Mouse (Mus musculus) megakaryocyte-erythroid progenitor cell, adult 5-6 weeks (primary cell): ENCODE measurements around the gene Fyco1. TPM values are rescaled to one million over a fixed set of nuclear protein-coding genes. Genes with fewer than 3 reads are reported as not detected.

ENCODE experiments used
- ATAC-seq: replicated peaks from 2 replicates; pipeline ENCODE4 v1.8.0; 2016; ENCODE audit warnings: mild to moderate bottlenecking, inconsistent platforms; ENCODE audit not compliant: severe bottlenecking, poor library complexity, low FRiP score, low TSS enrichment
- total RNA-seq, 2 experiments: library from RNA; stranded (forward) in 1 of 2; stranded (reverse) in 1 of 2; fragments of 200-1000, 215-1000 nt in 1 of 2; fragments of >200 nt in 1 of 2; fragmentation: Nextera tagmentation in 1 of 2; gene quantifications; 2 replicates each; pipeline ENCODE4 v1.2.3; 2014 to 2017

Fyco1 gene
- total RNA-seq, 2 experiments from 2014 or later, result 11.9 to 25.2 TPM

DNA sequence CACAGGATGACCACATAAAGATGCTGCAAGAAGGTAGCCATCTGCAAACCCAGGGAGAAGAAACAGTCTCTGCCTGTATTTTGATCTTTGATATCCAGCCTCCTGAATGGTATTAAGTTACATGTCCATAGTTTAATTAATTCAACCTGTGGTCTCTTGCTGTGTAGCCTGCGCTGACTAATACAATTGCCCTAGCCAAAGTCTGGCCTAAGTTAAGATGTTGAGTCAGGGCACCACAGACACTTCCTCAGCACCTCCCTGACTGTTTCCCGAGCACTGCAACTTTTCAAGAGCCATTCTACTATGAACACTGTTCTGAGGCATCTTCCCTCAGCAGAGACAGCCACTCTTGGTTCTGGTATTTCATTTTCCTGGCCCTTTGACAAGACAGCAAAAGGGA is 33.1 kb downstream of the Fyco1 start:
- ATAC-seq, result no peak

DNA sequence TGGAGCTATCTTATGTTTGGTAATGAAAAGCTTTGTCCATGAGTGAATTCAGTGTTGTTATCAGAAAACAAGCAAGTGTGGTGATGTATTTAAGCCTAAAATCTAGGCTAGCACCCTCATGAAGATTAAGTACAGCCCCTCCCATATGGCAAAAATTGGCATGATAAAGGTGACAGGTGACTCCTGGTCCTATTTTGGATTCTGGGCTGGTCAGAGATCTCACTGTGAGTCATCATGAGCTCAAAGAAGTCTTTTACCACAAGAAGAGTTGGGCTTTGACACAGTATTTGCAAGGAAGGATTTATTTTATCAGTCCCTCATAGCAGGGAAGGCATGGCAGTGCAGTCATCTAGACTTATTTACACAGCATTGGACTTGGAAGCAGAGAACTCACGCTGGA is 35.7 kb downstream of the Fyco1 start:
- no peak for ATAC-seq

DNA sequence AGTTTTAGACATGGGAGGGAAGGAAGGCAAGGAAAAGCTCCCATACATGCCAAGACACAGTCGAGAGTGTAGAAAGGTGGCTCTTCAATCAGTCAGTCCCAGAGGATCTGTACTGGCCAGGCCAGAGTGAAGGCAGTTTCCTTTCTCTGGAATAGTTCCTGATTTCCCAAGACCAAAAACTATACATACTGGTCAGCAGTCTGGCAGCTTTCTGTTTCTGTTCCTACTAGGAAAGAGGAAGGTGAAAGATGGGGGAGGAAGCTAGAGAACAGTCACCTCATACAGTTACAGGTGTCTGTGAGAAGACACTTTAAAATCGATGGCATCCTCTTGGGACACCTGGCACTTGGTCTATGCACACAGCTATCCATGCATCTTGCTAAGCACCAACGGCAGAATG is 36.3 kb downstream of the Fyco1 start:
- no peak for ATAC-seq

DNA sequence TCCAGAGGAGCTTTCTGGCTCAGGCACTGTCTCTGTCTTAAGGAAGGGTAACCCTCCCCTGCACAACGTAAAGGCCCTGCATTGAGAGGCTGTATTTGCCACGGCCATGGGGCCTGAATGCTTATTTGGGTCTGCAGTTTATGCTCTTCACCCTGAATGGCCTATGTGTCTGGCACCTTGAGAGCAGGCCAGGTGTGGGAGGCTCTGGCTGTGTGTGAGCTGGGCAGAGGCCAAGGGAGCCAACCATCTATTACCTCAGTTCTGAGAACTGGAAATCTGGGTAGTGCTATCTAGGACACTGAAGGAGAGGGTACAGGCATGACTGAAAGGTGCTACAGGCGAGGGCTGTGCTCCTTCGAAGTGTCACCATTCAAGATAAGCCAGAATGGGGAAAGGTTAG is 36.9 kb downstream of the Fyco1 start:
- ATAC-seq, result no peak

DNA sequence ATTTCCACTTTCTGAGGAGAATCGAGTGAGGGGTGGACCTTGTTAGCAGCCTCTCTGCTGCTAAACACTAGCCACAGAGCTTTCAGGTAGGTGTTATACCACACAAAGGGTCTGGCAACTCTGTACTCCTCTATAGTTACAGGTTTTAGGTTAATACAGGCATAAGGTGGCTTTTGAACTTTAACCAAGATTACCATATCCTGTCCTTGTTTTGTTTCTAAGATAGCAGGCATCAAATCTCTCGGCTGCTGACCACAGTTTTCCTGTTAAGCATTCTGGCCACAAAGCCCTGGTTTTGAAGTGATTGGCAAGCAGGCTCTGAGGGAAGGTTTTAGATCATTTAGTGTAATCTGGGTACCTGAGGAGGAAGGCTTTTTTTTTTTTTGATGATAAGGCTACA is 37.4 kb downstream of the Fyco1 start:
- ATAC-seq, result no peak

DNA sequence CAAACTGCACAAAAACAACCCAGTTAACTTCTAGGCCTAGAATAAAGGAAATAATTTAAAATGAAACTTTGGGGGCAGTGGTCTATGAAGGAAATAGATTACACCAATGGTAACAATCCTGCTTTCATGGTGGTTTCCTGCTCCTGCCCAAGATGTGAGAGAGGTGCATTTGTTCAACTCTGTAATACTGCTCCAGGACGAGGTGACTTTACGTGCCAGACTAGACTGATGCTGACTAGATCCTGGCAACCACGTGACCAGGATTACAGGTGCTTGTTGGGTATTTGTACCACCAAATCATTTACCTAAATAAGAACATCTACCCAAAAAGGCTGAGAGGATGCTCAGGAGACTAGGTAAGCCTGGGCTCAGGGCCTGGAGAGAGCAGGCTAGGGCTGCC is 39.9 kb downstream of the Fyco1 start:
- ATAC-seq, result no peak

DNA sequence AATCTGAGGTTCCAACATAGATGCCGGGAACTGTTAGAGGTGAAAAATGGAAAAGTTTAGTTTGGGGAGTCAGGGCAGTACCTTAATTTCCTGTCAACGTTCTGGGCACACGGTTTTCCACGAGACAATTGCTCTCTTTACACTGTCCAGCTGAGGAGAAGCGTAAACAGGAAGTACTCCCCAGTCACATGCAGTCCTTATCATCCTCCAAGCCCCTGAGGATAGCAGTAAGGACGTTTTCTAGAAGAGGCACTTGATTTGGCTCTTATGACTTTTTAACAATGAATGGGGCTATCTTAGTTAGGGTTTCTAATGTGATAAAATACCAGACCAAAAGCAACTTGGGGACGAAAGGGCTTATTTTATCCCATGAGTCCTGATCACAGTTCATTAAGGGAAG is 43.1 kb downstream of the Fyco1 start:
- no peak for ATAC-seq

DNA sequence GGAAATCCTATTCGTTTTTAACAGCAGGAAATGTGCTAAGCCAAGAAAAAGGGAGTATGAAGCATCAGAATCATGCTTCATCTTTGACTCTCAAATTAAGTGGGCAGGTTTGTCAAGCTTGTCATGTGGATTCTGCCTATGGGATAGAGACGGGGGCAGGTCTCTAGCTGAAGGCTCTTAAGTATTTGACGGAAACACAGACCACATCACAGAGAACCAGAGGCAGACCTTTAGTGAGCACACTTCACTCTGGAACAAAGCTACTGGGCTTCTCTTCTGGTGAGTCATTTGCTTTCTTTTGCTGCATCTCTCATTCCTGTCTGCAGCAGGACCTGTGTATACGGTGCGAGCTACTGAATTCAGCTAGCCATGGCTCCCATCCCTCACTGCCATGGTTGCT is 45.4 kb downstream of the Fyco1 start, which contains the start of gene Cxcr6:
Cxcr6 (plus strand) TSS at position 209 of the 400 bp plus-strand sequence.
- no peak for ATAC-seq

DNA sequence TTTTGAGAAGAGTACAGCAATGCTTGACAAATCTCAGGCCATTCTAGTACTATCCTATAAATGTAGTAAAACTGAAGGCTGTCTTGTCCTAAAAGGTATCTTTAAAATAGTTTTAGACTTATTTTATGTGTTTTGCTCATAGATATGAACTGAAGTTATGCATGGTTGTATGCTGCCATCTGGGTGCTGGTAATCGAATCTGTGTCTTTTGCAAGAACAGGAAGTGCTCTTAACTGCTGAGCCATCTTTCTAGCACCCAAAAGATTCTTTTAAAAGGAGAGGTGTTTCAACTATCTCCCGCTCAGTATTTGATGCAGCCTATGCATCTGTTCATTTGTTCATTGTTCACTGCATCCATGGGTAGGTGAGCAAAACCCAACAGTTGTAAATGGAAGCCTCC is 46.5 kb downstream of the Fyco1 start:
- ATAC-seq, result no peak

DNA sequence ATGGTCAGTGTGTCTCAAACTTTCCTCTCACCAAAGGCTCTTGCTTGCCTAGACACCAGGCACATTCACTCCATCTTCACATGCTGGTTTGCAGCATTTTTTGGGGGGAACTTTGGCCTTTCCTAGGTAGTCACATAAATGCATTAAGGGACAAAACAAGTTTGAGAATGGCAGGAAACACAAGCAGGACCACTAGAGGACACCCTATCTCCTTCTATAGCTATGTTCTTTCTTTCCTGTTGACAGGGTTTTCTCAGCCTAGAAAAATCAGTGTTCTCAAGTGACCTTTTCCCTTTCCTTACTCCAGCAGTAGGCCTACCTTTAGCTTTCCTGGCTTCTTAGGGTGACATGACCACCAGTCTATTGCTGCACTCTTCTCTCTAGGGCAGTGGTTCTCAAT is 48.8 kb downstream of the Fyco1 start:
- no peak for ATAC-seq

DNA sequence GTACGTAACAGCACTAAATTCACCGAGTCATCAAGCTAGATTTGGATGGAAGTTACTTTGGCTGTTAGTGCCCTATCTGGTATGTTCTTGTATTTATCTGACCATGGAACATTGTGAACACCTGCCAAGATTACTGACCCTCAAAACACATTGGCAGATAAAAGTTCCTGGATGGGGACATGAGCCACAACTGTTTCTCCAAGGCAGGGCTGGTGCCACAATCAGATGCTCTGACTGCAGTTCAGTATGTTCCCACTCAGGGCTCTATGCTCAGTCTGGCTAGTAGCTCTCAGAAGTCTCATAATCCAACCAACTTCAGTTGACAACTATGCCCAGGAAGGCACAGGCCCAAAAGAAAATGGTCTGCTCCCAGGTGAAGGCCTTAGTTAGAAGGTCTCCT is 49.3 kb downstream of the Fyco1 start:
- 0 out of 2 replicates have a peak, but pooled peaks have one; percentile 34 for ATAC-seq

DNA sequence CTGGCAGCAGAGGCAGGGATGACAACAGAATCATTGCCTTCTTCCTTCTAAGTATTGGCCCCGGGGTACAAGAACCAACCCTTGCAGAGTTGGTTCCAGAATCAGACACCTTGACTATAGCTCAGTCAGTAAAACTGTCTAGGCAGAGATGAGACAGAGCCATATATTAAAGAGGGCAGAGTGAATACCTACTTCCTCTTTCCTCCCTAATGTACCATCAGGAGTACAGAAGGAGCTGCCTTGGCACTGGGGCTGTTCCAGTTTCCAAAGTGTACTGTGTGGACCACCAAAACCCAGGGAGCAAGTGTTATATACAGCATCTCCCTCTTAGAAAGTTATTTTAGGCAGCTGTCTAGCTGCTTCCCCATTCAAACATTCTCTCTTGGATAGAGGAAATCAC is 50.2 kb downstream of the Fyco1 start:
- ATAC-seq, result no peak

DNA sequence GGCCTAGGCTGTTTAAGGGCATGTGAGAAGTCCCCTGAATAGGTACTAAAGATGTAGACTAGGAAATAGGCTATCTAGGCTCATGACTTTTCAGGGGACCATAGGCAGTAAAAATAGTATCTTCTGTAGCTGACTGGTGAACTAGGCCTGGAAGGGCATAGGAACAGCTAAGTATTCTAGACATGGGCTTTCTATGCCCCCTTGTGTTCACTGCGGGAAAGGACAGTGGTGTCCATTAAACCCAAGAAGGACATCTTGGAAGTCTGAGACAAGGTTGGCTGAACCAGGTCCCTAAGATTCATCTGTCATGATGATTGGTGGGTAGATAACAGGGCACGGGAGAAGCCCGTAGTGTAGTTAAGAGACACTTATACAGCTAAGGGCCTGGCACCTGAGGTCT is 55.5 kb downstream of the Fyco1 start:
- ATAC-seq, result peak; percentile 86

DNA sequence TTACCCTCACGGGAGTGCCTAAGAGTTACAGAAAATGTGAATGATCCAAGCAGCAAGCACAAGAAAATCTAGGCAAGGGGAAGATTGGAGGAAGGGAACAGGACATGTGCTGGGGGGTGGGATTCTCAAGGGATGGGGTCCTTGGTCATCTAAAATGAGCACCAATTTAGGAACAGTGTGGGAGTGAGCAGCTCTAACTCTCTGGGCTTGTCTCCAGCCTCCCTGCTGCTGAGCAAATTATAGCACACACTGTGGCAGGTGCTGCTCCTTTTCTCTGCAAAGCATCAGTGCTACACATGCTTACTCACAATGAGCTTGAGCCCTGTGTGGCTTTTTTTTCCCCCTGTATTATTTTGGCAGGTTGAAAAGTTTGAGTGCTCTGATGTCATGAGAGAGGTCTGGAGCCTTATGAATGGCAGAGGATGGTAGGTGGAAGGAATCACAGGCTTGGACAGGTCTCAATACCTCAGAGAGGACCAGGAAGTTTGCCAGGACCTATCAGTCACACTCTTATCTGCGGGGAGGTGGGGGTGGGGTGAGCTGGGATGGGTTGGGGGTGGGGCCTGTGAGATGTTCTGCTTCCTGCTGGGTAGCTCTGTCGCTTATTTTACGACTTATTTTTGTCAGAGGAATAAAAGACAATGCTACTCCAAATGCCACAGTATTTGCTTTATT is 62.7 kb downstream of the Fyco1 start:
- ATAC-seq, result no peak

DNA sequence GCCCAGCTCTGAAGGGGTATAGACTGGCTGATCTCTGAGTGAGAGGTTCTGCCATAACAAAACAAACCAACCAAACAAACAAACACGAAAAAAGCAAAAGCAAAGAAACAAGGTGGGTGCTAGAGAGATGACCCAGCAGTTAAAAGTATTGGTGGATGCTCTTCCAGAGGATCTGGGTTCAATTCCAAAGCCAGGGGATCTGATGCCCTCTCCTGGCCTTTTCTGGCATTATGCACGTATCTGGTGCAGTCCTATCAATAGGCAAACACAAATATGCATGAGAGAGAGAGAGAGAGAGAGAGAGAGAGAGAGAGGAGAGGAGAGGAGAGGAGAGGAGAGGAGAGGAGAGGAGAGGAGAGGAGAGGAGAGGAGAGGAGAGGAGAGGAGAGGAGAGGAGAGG is 78.4 kb downstream of the Fyco1 start:
- 0 out of 2 replicates have a peak, but pooled peaks have one; percentile 52 for ATAC-seq

DNA sequence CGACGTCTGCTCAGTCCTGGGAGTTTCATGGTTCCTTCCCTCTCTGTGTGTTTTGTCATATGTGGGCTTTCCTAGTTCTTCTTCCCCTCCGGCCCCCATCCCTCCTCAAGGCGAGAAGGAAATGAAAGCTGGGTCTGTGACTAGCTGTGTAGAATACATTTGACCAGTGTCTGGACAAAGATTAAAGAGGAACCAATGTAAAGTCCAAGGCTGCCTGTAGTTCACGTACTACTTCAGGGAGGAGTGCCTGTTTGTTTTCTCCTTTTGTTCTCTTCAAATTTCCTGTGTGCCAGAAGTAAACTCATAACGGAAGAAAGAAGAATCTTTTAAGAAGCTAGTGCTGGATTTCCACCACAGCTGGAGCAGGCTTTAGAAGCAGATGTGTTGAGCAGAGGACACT is 82.2 kb downstream of the Fyco1 start:
- ATAC-seq, result no peak

DNA sequence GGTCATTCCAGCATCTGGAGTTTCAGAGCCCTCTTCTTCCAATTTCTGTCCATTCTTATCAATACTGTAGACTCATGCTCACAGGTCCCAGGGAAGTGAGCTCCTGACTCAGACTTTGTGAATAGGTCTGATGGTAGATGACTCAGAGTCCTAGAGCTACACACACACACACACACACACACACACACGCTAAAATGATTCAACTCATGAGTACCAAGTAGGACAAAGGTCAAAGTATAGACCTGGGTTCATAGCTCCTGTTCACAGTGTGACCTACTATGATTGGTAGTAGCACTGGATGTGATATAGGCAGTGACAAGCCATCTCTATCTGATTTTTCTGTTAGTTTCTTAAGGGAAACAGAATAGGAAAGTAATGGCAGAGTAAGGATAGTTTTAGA is 83.3 kb downstream of the Fyco1 start:
- no peak for ATAC-seq

DNA sequence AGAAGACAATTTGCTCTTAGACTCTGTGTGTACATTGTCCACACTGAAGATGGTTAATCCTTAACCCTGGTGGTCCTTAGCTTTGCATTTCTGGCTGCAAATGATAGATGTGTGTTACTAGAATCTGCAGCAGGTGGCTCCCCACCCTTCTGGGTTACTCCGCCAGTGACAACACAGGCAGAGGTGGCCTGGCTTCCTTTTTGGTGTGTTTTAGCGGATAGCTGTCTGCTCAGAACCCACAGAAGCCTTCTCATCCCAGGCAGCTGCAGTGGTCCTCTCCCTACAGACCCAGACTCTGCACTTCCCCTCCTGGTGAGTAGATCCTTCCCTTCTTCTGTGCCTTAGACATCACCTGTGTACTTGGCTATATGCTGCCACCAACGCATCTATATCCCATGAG is 84.7 kb downstream of the Fyco1 start:
- no peak for ATAC-seq

DNA sequence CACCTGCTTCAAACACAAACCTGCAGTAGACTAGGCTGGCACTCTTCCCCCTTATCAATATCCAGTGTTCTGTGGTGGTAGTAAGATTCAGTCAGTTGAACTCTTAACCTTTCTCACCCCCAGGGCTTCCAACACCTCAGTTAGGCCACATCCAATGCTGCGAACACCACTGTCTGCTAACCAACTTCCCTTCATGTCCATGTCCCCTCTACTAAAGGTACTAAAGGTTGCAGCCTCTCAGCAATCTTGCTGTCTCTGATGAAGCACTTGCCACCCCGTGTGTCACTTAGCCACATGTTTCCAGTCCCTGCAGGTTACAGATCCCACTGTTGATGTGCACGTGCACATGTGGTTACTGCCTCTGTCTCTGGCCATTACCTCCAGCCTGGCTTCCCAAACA is 87.9 kb downstream of the Fyco1 start:
- ATAC-seq, result no peak

DNA sequence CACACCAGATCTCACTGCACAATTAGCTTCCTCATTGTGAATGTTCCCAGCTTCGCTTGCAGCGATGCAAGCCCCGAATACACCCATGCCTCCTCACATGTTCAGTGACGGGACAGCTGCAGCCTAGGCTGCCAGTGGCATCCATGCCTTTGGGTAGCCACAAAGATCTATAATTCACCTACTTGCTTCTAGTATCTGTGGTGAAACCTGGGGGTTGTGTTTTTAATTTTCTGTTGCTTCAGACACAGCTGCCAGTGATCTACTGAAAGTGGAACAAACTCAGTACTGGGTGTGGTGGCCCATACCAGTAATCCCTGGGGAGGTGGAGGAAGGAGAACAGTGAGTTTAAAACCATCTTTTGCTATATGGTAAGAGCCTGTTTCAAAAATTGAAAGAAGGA is 88.8 kb downstream of the Fyco1 start:
- ATAC-seq, result no peak

DNA sequence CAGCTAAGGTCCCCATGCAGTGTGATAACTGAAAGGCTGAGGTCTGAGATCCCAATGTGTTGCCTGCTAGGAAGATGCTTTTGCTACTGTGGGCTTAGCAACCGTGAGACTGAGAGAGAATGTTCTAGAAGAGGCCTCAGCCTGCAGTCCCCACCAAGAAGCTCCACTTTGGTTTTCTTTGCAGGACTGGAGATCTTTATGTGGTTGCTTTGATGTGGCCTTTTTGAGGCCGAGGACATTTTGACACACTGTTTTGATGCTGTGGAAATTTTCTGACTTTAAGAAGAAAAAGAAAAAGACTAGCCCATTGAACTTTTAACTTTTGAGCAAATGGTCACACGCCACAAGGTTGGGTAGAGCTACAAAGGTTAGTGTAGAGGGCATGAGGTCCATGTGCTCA is 90.9 kb downstream of the Fyco1 start:
- no peak for ATAC-seq

DNA sequence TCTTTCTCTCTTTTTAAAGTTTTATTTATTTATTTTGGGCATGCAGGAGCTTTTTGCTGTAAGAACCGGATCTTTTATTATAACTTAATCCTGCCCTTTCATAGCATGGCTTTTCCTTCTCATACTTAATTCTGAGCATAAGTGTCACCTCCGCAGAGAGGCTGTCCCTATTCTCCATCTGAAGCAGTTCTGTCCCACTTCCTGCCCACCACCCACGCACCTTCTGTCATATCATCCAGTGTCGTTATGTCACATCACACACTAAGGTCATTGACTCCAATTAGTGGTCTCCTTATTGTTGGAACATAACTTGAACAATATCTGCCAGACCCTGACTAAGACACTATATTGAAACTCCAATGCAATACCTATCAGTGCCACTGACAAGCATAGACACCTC is 93.1 kb downstream of the Fyco1 start:
- no peak for ATAC-seq
